Mouse (Mus musculus) urinary bladder, adult 2 months (tissue): ENCODE data around the gene Cdkn2a. TPM values are rescaled to one million over a fixed set of nuclear protein-coding genes. Genes with fewer than 3 reads are reported as not detected.

Source experiments
- DNase-seq: peaks from one replicate; pipeline ENCODE4 v3.0.0; 2022; ENCODE audit warnings: low spot score
- polyA plus RNA-seq: library from polyadenylated mRNA; depleted of rRNA; stranded (reverse); fragments of >200 nt; gene quantifications from 2 replicates; pipeline ENCODE4 v1.2.3, GENCODE M21; 2012; rRNA removed

Cdkn2a gene
- 1.3 TPM in 2 replicates for polyA plus RNA-seq

GRCm38 (mm10) chr4:89294486-89295440 is at the start of gene Cdkn2a:
TSS of gene Cdkn2a (minus strand) at chr4:89294653.
- peak; percentile 48 for DNase-seq

GRCm38 (mm10) chr4:89313461-89313860 is 19.0 kb upstream of the Cdkn2a start:
- no peak for DNase-seq

GRCm38 (mm10) chr4:89310491-89311254 is 16.2 kb upstream of the Cdkn2a start, which contains the start of gene Cdkn2b:
TSS of gene Cdkn2b (minus strand) at chr4:89311039.
- peak; percentile 87 for DNase-seq

- DNase-seq, result no peak
These were observed 15.5 kb upstream of the Cdkn2a start for GRCm38 (mm10) chr4:89309996-89310395.

- DNase-seq, result no peak
These were observed 13.5 kb upstream of the Cdkn2a start for GRCm38 (mm10) chr4:89308001-89308400.

GRCm38 (mm10) chr4:89306798-89307365 is 12.4 kb upstream of the Cdkn2a start:
- DNase-seq, result no peak

GRCm38 (mm10) chr4:89305691-89306090 is 11.2 kb upstream of the Cdkn2a start:
- no peak for DNase-seq

GRCm38 (mm10) chr4:89303281-89303995 is 9.0 kb upstream of the Cdkn2a start:
- no peak for DNase-seq

- no peak for DNase-seq
These were observed 7.7 kb upstream of the Cdkn2a start for GRCm38 (mm10) chr4:89302129-89302528.

GRCm38 (mm10) chr4:89299721-89300120 is 5.3 kb upstream of the Cdkn2a start:
- no peak for DNase-seq

GRCm38 (mm10) chr4:89295441-89296220 is 1.2 kb upstream of the Cdkn2a start:
- no peak for DNase-seq

- DNase-seq, result no peak
These were observed 365 bp downstream of the Cdkn2a start for GRCm38 (mm10) chr4:89294091-89294485.

- no peak for DNase-seq
These were observed 937 bp downstream of the Cdkn2a start for GRCm38 (mm10) chr4:89293516-89293915.

- DNase-seq, result no peak
These were observed 5.4 kb downstream of the Cdkn2a start for GRCm38 (mm10) chr4:89289028-89289427.

- no peak for DNase-seq
These were observed 7.9 kb downstream of the Cdkn2a start for GRCm38 (mm10) chr4:89286566-89286965.

- DNase-seq, result no peak
These were observed 8.8 kb downstream of the Cdkn2a start for GRCm38 (mm10) chr4:89285688-89286087.

- no peak for DNase-seq
These were observed 11.8 kb downstream of the Cdkn2a start for GRCm38 (mm10) chr4:89282661-89283060.

GRCm38 (mm10) chr4:89282036-89282566 is 12.4 kb downstream of the Cdkn2a start:
- DNase-seq, result no peak

- no peak for DNase-seq
These were observed 13.2 kb downstream of the Cdkn2a start for GRCm38 (mm10) chr4:89281236-89281635.

- DNase-seq, result no peak
These were observed 14.8 kb downstream of the Cdkn2a start for GRCm38 (mm10) chr4:89279641-89280040.
